Mouse (Mus musculus): ENCODE measurements around the gene Uox. TPM values are rescaled to one million over a fixed set of nuclear protein-coding genes. Genes with fewer than 3 reads are reported as not detected.

The Uox gene
- total and polyA plus RNA-seq, 2 experiments from 2014 or later: 0.16 to 0.20 TPM

DNA sequence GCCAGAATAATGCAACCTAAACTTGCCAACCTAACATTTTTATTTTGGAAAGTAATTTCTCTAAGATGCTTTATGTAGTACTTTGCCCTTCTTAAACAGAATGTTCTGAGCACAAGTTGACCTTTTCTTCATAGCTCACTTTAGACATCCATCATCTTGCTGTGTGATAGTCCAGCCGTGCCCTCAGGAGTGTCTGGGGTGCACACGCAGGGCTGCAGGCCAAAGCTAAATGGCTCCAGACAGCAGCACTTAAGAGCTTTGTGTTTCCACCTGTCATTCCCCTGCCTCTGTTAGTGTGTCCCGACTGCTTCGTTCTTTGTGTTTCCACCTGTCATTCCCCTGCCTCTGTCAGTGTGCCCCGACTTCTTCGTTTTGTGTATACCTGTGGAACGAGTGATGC is 2.9 kb upstream of the Uox start:
- no peaks in the 10 kb centered on the region for H3K27me3 ChIP-seq (ENCODE audit: insufficient read depth, low read length)
- H3K9ac ChIP-seq (replicated peaks; ENCODE audit: low read length): no peak overlapping the region
- H3K27ac ChIP-seq: no peak overlapping the region
- no peak overlapping the region for H3K4me3 ChIP-seq (ENCODE audit: low read length)
- ATAC-seq (no peak), DNase-seq (ENCODE audit: low spot score) (no peak)
- TF ChIP-seq CTCF (IDR thresholded peaks at IDR 0.05; ENCODE audit: low read depth): no peak
- no peak overlapping the region for H3K4me2 ChIP-seq (ENCODE audit: low read depth, low read length)
- no peaks in the 10 kb centered on the region for H3K4me1 ChIP-seq (ENCODE audit: insufficient read depth, low read length)
- H3K9me3 ChIP-seq (ENCODE audit: low read length): no peaks in the 10 kb centered on the region
- H3K36me3 ChIP-seq (ENCODE audit: insufficient read depth, low read length): no peaks in the 10 kb centered on the region
- 76% methylated on average over 7 of the region's 7 CpGs for WGBS

DNA sequence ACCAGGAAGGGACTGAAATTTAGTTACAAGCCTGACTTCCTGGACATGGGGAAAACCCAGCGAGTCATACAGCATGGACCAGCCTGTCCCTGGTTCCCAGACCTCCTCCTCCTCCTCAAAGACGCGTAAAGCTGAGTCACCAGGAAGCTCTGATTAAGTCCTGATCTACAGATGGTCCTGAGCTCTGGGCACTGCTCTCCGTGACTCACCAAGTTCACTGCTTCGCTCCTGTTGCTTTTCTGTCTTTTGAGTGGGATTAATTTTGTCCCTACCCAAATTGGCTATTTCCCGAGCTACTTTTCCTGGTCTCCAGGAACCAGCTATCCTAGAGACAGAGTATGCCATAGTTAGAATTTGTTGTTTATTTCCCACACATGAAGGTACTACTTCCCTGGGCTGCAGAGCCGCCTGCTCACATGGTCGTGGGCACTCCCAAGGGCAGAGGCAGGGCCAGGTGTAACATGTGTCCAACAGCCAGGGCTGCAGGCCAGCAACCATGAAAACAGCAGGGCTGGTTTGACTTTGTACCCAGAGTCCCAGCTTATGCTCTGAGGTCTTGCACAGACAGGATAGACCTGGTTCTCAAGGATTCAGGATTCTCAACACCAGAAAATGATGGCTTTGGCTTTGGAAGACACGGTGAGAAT is 2.2 kb upstream of the Uox start:
- no peak for TF ChIP-seq CTCF (IDR thresholded peaks at IDR 0.05; ENCODE audit: low read depth)
- no peak overlapping the region for H3K27ac ChIP-seq
- ATAC-seq: no peak
- no peak for DNase-seq (ENCODE audit: low spot score)
- H3K4me1 ChIP-seq (ENCODE audit: insufficient read depth, low read length): no peaks in the 10 kb centered on the region
- H3K27me3 ChIP-seq (ENCODE audit: insufficient read depth, low read length): no peaks in the 10 kb centered on the region
- H3K36me3 ChIP-seq (ENCODE audit: insufficient read depth, low read length): no peaks in the 10 kb centered on the region
- H3K4me2 ChIP-seq (ENCODE audit: low read depth, low read length): no peak overlapping the region
- WGBS: 81% methylated on average over 9 of the region's 9 CpGs
- H3K4me3 ChIP-seq (ENCODE audit: low read length): no peak overlapping the region
- H3K9me3 ChIP-seq (ENCODE audit: low read length): no peaks in the 10 kb centered on the region
- H3K9ac ChIP-seq (replicated peaks; ENCODE audit: low read length): no peak overlapping the region

DNA sequence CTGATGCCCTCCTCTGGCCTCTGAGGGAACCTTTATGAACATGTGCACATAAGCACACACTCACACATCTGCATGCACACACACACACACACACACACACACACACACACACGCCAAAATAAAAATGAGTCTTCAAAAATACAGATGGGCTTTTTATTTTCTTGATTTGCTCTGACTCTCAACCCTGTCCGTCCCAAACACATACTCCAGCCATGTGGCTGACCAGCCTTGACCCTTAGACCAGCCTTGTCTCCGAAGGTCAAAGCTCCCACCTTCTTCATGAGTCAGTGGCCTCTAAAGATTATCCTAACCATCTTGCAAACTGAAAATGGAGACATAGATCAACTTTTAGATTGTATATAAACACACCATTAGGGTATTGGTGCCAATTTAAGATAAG is 632 bp upstream of the Uox start:
- Histone ChIP-seq H3K9me3 (ENCODE audit: low read length) (no peaks in the 10 kb centered on the region), H3K27ac (no peak overlapping the region), H3K4me3 (ENCODE audit: low read length) (no peak overlapping the region), H3K36me3 (ENCODE audit: insufficient read depth, low read length) (no peaks in the 10 kb centered on the region), H3K4me1 (ENCODE audit: insufficient read depth, low read length) (no peaks in the 10 kb centered on the region), H3K9ac (replicated peaks; ENCODE audit: low read length) (no peak overlapping the region), H3K27me3 (ENCODE audit: insufficient read depth, low read length) (no peaks in the 10 kb centered on the region), H3K4me2 (ENCODE audit: low read depth, low read length) (no peak overlapping the region)
- ATAC-seq (no peak), DNase-seq (ENCODE audit: low spot score) (no peak)
- TF ChIP-seq CTCF (IDR thresholded peaks at IDR 0.05; ENCODE audit: low read depth): no peak
- 91% methylated on average over 3 of the region's 3 CpGs for WGBS

GRCm38 (mm10) chr3:146570939-146571338 is 713 bp downstream of the Uox start:
- TF ChIP-seq CTCF (IDR thresholded peaks at IDR 0.05; ENCODE audit: low read depth): no peak

GRCm38 (mm10) chr3:146571341-146571740 is 1.1 kb downstream of the Uox start:
- H3K4me3 ChIP-seq (ENCODE audit: low read length): no peak overlapping the region
- H3K4me1 ChIP-seq (ENCODE audit: insufficient read depth, low read length): no peaks in the 10 kb centered on the region
- DNase-seq (ENCODE audit: low spot score) (no peak), ATAC-seq (no peak)
- WGBS: 53% methylated on average over 1 of the region's 1 CpGs
- H3K9ac ChIP-seq (replicated peaks; ENCODE audit: low read length): no peak overlapping the region
- no peak overlapping the region for H3K27ac ChIP-seq
- no peaks in the 10 kb centered on the region for H3K36me3 ChIP-seq (ENCODE audit: insufficient read depth, low read length)
- H3K9me3 ChIP-seq (ENCODE audit: low read length): no peaks in the 10 kb centered on the region
- no peaks in the 10 kb centered on the region for H3K27me3 ChIP-seq (ENCODE audit: insufficient read depth, low read length)
- H3K4me2 ChIP-seq (ENCODE audit: low read depth, low read length): no peak overlapping the region
- TF ChIP-seq CTCF (IDR thresholded peaks at IDR 0.05; ENCODE audit: low read depth): no peak

More at GRCm38 (mm10) chr3:146570939-146571338, 713 bp downstream of the Uox start:
- no peaks in the 10 kb centered on the region for H3K9me3 ChIP-seq (ENCODE audit: low read length)
- H3K27me3 ChIP-seq (ENCODE audit: insufficient read depth, low read length): no peaks in the 10 kb centered on the region
- H3K9ac ChIP-seq (replicated peaks; ENCODE audit: low read length): no peak overlapping the region
- H3K4me1 ChIP-seq (ENCODE audit: insufficient read depth, low read length): no peaks in the 10 kb centered on the region
- no peak overlapping the region for H3K4me3 ChIP-seq (ENCODE audit: low read length)
- H3K4me2 ChIP-seq (ENCODE audit: low read depth, low read length): no peak overlapping the region
- H3K27ac ChIP-seq: no peak overlapping the region
- ATAC-seq (no peak), DNase-seq (ENCODE audit: low spot score) (no peak)
- no peaks in the 10 kb centered on the region for H3K36me3 ChIP-seq (ENCODE audit: insufficient read depth, low read length)
- WGBS: 74% methylated on average over 6 of the region's 6 CpGs

- H3K4me1 ChIP-seq (ENCODE audit: insufficient read depth, low read length): no peaks in the 10 kb centered on the region
- H3K27ac ChIP-seq: no peak overlapping the region
- H3K4me3 ChIP-seq (ENCODE audit: low read length): no peak overlapping the region
- H3K9ac ChIP-seq (replicated peaks; ENCODE audit: low read length): no peak overlapping the region
- DNase-seq (ENCODE audit: low spot score) (no peak), ATAC-seq (no peak)
- H3K36me3 ChIP-seq (ENCODE audit: insufficient read depth, low read length): no peaks in the 10 kb centered on the region
- no peaks in the 10 kb centered on the region for H3K27me3 ChIP-seq (ENCODE audit: insufficient read depth, low read length)
- no peaks in the 10 kb centered on the region for H3K9me3 ChIP-seq (ENCODE audit: low read length)
- WGBS: 70% methylated on average over 2 of the region's 2 CpGs
- no peak overlapping the region for H3K4me2 ChIP-seq (ENCODE audit: low read depth, low read length)
- TF ChIP-seq CTCF (IDR thresholded peaks at IDR 0.05; ENCODE audit: low read depth): no peak
Observed at GRCm38 (mm10) chr3:146577591-146577990, 7.4 kb downstream of the Uox start.

GRCm38 (mm10) chr3:146580039-146580729 is 10.0 kb downstream of the Uox start:
- Histone ChIP-seq H3K4me3 (ENCODE audit: low read length) (no peak overlapping the region), H3K4me2 (ENCODE audit: low read depth, low read length) (no peak overlapping the region), H3K36me3 (ENCODE audit: insufficient read depth, low read length) (no peaks in the 10 kb centered on the region), H3K9me3 (ENCODE audit: low read length) (no peaks in the 10 kb centered on the region), H3K27ac (no peak overlapping the region), H3K9ac (replicated peaks; ENCODE audit: low read length) (no peak overlapping the region), H3K27me3 (ENCODE audit: insufficient read depth, low read length) (no peaks in the 10 kb centered on the region), H3K4me1 (ENCODE audit: insufficient read depth, low read length) (no peaks in the 10 kb centered on the region)
- DNase-seq (ENCODE audit: low spot score) (no peak), ATAC-seq (no peak)
- WGBS: 91% methylated on average over 3 of the region's 3 CpGs
- no peak for TF ChIP-seq CTCF (IDR thresholded peaks at IDR 0.05; ENCODE audit: low read depth)
